Mouse (Mus musculus) heart, embryonic 16.5 days (tissue): Measurements from ENCODE around the gene Myo18b. TPM values are rescaled to one million over a fixed set of nuclear protein-coding genes. Genes with fewer than 3 reads are reported as not detected.

ENCODE experiments used
- ATAC-seq: fragments of 200-750 bp; cut with Nextera tagmentation; replicated peaks from 2 replicates; pipeline ENCODE4 v1.8.0; 2017; ENCODE audit warnings: moderate number of reproducible peaks; ENCODE audit not compliant: insufficient read depth, low FRiP score; ENCODE audit errors: extremely low read depth
- H3K27ac ChIP-seq: fragments of 300-500 bp; sonication (generic); 2 replicates; pipeline ENCODE4 v1.5.1; 2014; ENCODE audit warnings: mild to moderate bottlenecking, low read length, control low read depth, moderate library complexity
- H3K27me3 ChIP-seq: fragments of 300-500 bp; sonication (generic); 2 replicates; pipeline ENCODE4 v1.6.1; 2014; ENCODE audit warnings: low read length, mixed read lengths; ENCODE audit not compliant: control insufficient read depth, insufficient read depth
- H3K36me3 ChIP-seq: fragments of 300-500 bp; sonication (generic); 2 replicates; pipeline ENCODE4 v1.6.1; 2014; ENCODE audit not compliant: control insufficient read depth, insufficient read depth
- H3K4me1 ChIP-seq: fragments of 300-500 bp; sonication (generic); 2 replicates; pipeline ENCODE4 v1.6.1; 2014; ENCODE audit warnings: low read length, mixed read lengths; ENCODE audit not compliant: control insufficient read depth, insufficient read depth
- H3K4me2 ChIP-seq: fragments of 300-500 bp; sonication (generic); 2 replicates; pipeline ENCODE4 v1.6.1; 2014; ENCODE audit warnings: low read depth, mild to moderate bottlenecking, control low read depth, low read length
- H3K4me3 ChIP-seq: fragments of 300-500 bp; sonication (generic); 2 replicates; pipeline ENCODE4 v1.5.1; 2014; ENCODE audit warnings: mild to moderate bottlenecking, control low read depth, low read length
- H3K9ac ChIP-seq: fragments of 300-500 bp; sonication (generic); 2 replicates; pipeline ENCODE4 v1.6.1; 2014; ENCODE audit warnings: low read length, control low read depth
- H3K9me3 ChIP-seq: fragments of 300-500 bp; sonication (generic); replicated peaks from 2 replicates; pipeline ENCODE4 v1.6.1; 2016; ENCODE audit warnings: low read length; ENCODE audit not compliant: control insufficient read depth
- WGBS: fragments of 180-500 bp; shearing (Covaris S2); extraction: QIAGEN DNeasy Blood & Tissue Kit; methylation state at CpG from one replicate; pipeline ENCODE4 v1.1.7; 2014; 5-methylcytosine and 5-hydroxymethylcytosine counted together
- polyA plus RNA-seq: library from polyadenylated mRNA; unstranded; fragments of >200 nt; fragmentation: Nextera tagmentation; extraction: Ambion mirVana; gene quantifications from 2 replicates; pipeline ENCODE4 v1.2.1, GENCODE M21; 2015

The Myo18b gene
- polyA plus RNA-seq, 1 experiment from 2014 or later = 24.9 TPM

- Histone ChIP-seq H3K4me2 (no peak overlapping the region), H3K9me3 (no peaks in the 10 kb centered on the region), H3K4me1 (no peaks in the 10 kb centered on the region), H3K27ac (no peak overlapping the region), H3K27me3 (no peaks in the 10 kb centered on the region), H3K36me3 (peaks cover 25% of the 10 kb centered on the region), H3K4me3 (no peak overlapping the region), H3K9ac (no peak overlapping the region)
- no peak for ATAC-seq
- WGBS = 46% methylated on average over 6 of the region's 6 CpGs
Observed at GRCm38 (mm10) chr5:112843676-112844257, 52.4 kb downstream of the Myo18b start.

- WGBS = 85% methylated on average over 5 of the region's 5 CpGs
- Histone ChIP-seq H3K27ac (no peak overlapping the region), H3K4me2 (no peak overlapping the region), H3K36me3 (peaks cover 32% of the 10 kb centered on the region), H3K9me3 (no peaks in the 10 kb centered on the region), H3K9ac (no peak overlapping the region), H3K27me3 (no peaks in the 10 kb centered on the region), H3K4me1 (no peaks in the 10 kb centered on the region), H3K4me3 (no peak overlapping the region)
- no peak for ATAC-seq
Observed at GRCm38 (mm10) chr5:112842696-112843095, 53.5 kb downstream of the Myo18b start.

GRCm38 (mm10) chr5:112841850-112842249, 54.3 kb downstream of the Myo18b start:
- no peak for ATAC-seq
- Histone ChIP-seq H3K4me3 (no peak overlapping the region), H3K36me3 (peaks cover 38% of the 10 kb centered on the region), H3K9ac (no peak overlapping the region), H3K27ac (no peak overlapping the region), H3K4me2 (no peak overlapping the region), H3K9me3 (no peaks in the 10 kb centered on the region), H3K4me1 (no peaks in the 10 kb centered on the region), H3K27me3 (no peaks in the 10 kb centered on the region)
- 52% methylated on average over 6 of the region's 6 CpGs for WGBS

- H3K4me3 ChIP-seq = no peak overlapping the region
- no peaks in the 10 kb centered on the region for H3K9me3 ChIP-seq
- H3K4me2 ChIP-seq = no peak overlapping the region
- no peak overlapping the region for H3K9ac ChIP-seq
- no peak for ATAC-seq
- peaks cover 34% of the 10 kb centered on the region for H3K36me3 ChIP-seq
- H3K4me1 ChIP-seq = no peaks in the 10 kb centered on the region
- no peaks in the 10 kb centered on the region for H3K27me3 ChIP-seq
- H3K27ac ChIP-seq = no peak overlapping the region
Observed at GRCm38 (mm10) chr5:112834896-112835295, 61.3 kb downstream of the Myo18b start.

- no peak overlapping the region for H3K9ac ChIP-seq
- no peak for ATAC-seq
- no peaks in the 10 kb centered on the region for H3K4me1 ChIP-seq
- no peak overlapping the region for H3K4me3 ChIP-seq
- no peaks in the 10 kb centered on the region for H3K9me3 ChIP-seq
- no peaks in the 10 kb centered on the region for H3K27me3 ChIP-seq
- no peak overlapping the region for H3K27ac ChIP-seq
- H3K4me2 ChIP-seq = no peak overlapping the region
- 79% methylated on average over 11 of the region's 11 CpGs for WGBS
- peaks cover 42% of the 10 kb centered on the region for H3K36me3 ChIP-seq
Observed at GRCm38 (mm10) chr5:112833866-112834265, 62.3 kb downstream of the Myo18b start.

GRCm38 (mm10) chr5:112825091-112825794, 70.9 kb downstream of the Myo18b start:
- no peak overlapping the region for H3K27ac ChIP-seq
- H3K9me3 ChIP-seq = no peaks in the 10 kb centered on the region
- H3K4me3 ChIP-seq = no peak overlapping the region
- no peaks in the 10 kb centered on the region for H3K27me3 ChIP-seq
- H3K9ac ChIP-seq = no peak overlapping the region
- no peak for ATAC-seq
- WGBS = 74% methylated on average over 12 of the region's 12 CpGs
- H3K4me1 ChIP-seq = no peaks in the 10 kb centered on the region
- H3K4me2 ChIP-seq = no peak overlapping the region
- peaks cover 28% of the 10 kb centered on the region for H3K36me3 ChIP-seq

- Histone ChIP-seq H3K9ac (no peak overlapping the region), H3K9me3 (no peaks in the 10 kb centered on the region), H3K27me3 (no peaks in the 10 kb centered on the region), H3K36me3 (peaks cover 20% of the 10 kb centered on the region), H3K27ac (no peak overlapping the region), H3K4me1 (no peaks in the 10 kb centered on the region), H3K4me3 (no peak overlapping the region), H3K4me2 (no peak overlapping the region)
- WGBS = 49% methylated on average over 13 of the region's 13 CpGs
- no peak; the same call in 1 of the 2 replicates for ATAC-seq
Observed at GRCm38 (mm10) chr5:112824376-112824775, 71.8 kb downstream of the Myo18b start.

GRCm38 (mm10) chr5:112822426-112822825, 73.7 kb downstream of the Myo18b start:
- H3K4me1 ChIP-seq = no peaks in the 10 kb centered on the region
- no peak overlapping the region for H3K4me2 ChIP-seq
- no peak for ATAC-seq
- WGBS = 71% methylated on average over 3 of the region's 3 CpGs
- peaks cover 16% of the 10 kb centered on the region for H3K36me3 ChIP-seq
- no peak overlapping the region for H3K4me3 ChIP-seq
- H3K9me3 ChIP-seq = no peaks in the 10 kb centered on the region
- H3K9ac ChIP-seq = no peak overlapping the region
- no peaks in the 10 kb centered on the region for H3K27me3 ChIP-seq
- H3K27ac ChIP-seq = no peak overlapping the region

GRCm38 (mm10) chr5:112815051-112815450, 81.1 kb downstream of the Myo18b start:
- Histone ChIP-seq H3K4me2 (no peak overlapping the region), H3K36me3 (peaks cover 23% of the 10 kb centered on the region), H3K9me3 (no peaks in the 10 kb centered on the region), H3K4me3 (no peak overlapping the region), H3K4me1 (no peaks in the 10 kb centered on the region), H3K9ac (no peak overlapping the region), H3K27me3 (no peaks in the 10 kb centered on the region), H3K27ac (peak overlapping the region; percentile 33)
- WGBS = 51% methylated on average over 7 of the region's 7 CpGs
- peak; percentile 55; the same call in 1 of the 2 replicates for ATAC-seq
